ENCODE assay signal across 8 mouse cellular contexts in genomic region chr15:89429352-89430221, GRCm38 (mm10). TPM values are rescaled to one million over a fixed set of nuclear protein-coding genes. Genes with fewer than 3 reads are reported as not detected.
DNase-seq lines count a peak whose midpoint lies in the region; ATAC-seq and TF ChIP-seq lines count a peak whose summit lies in the region.

Gene C730034F03Rik, plus strand, starts transcription at chr15:89429589.
Gene Gm44502, minus strand, starts transcription at chr15:89429696.
Gene Chkb, minus strand, starts transcription at chr15:89429908.

- no peaks in the 10 kb centered on the region for H3K27me3 ChIP-seq in CH12.LX (replicated peaks)
- no peaks in the 10 kb centered on the region for H3K27me3 ChIP-seq in forebrain, embryonic 11.5 days (ENCODE audit: control insufficient read depth, insufficient read depth, low read length)
- H3K27me3 ChIP-seq in heart, embryonic 16.5 days (ENCODE audit: control insufficient read depth, insufficient read depth, low read length), result no peaks in the 10 kb centered on the region
- no peaks in the 10 kb centered on the region for H3K27me3 ChIP-seq in liver, embryonic 15.5 days
- H3K27me3 ChIP-seq in neural tube, embryonic 12.5 days (replicated peaks), result no peaks in the 10 kb centered on the region

- peak within 1 kb of the TSS; percentile 91 for H3K9ac ChIP-seq in CH12.LX (ENCODE audit: insufficient read depth, low read depth)
- peak within 1 kb of the TSS; percentile 79 for H3K9ac ChIP-seq in forebrain, embryonic 11.5 days (ENCODE audit: low read length)
- H3K9ac ChIP-seq in heart, embryonic 16.5 days (ENCODE audit: low read length), result peak within 1 kb of the TSS; percentile 86
- H3K9ac ChIP-seq in liver, embryonic 15.5 days, result peak within 1 kb of the TSS; percentile 84
- H3K9ac ChIP-seq in neural tube, embryonic 12.5 days, result peak within 1 kb of the TSS; percentile 73

- H3K4me1 ChIP-seq in CH12.LX (ENCODE audit: control insufficient read depth in 1 of 2, insufficient read depth in 2 of 2), result peaks cover 0 to 14% of the 10 kb centered on the region in 2 experiments; a peak in 2 of 4 replicates
- peaks cover 8% of the 10 kb centered on the region; the same call in 1 of the 2 replicates for H3K4me1 ChIP-seq in forebrain, embryonic 11.5 days (replicated peaks; ENCODE audit: control insufficient read depth, insufficient read depth, low read length)
- H3K4me1 ChIP-seq in heart, embryonic 16.5 days (ENCODE audit: control insufficient read depth, insufficient read depth, low read length), result peaks cover 21% of the 10 kb centered on the region
- H3K4me1 ChIP-seq in liver, embryonic 15.5 days (replicated peaks), result peaks cover 40% of the 10 kb centered on the region
- peaks cover 12% of the 10 kb centered on the region; the same call in 1 of the 2 replicates for H3K4me1 ChIP-seq in neural tube, embryonic 12.5 days

- peaks cover 12% of the 10 kb centered on the region for H3K79me2 ChIP-seq in CH12.LX (replicated peaks; ENCODE audit: control insufficient read depth, extremely low read depth, insufficient read depth, poor library complexity, severe bottlenecking)

- peak within 1 kb of the TSS; percentile 76 for H3K27ac ChIP-seq in CH12.LX (ENCODE audit: insufficient read depth, low read depth)
- H3K27ac ChIP-seq in forebrain, embryonic 11.5 days (ENCODE audit: low read depth, low read length), result peak within 1 kb of the TSS; percentile 93
- peak within 1 kb of the TSS; percentile 98 for H3K27ac ChIP-seq in heart, embryonic 16.5 days (ENCODE audit: low read length)
- H3K27ac ChIP-seq in liver, embryonic 15.5 days (replicated peaks), result peak within 1 kb of the TSS; percentile 100
- H3K27ac ChIP-seq in neural tube, embryonic 12.5 days, result peak within 1 kb of the TSS; percentile 94

- no peaks in the 10 kb centered on the region for H3K9me3 ChIP-seq in CH12.LX (replicated peaks; ENCODE audit: low read length)
- no peaks in the 10 kb centered on the region for H3K9me3 ChIP-seq in forebrain, embryonic 11.5 days (ENCODE audit: control insufficient read depth, low read length)
- H3K9me3 ChIP-seq in heart, embryonic 16.5 days (replicated peaks; ENCODE audit: control insufficient read depth, low read length), result no peaks in the 10 kb centered on the region
- H3K9me3 ChIP-seq in liver, embryonic 15.5 days (replicated peaks), result no peaks in the 10 kb centered on the region
- no peaks in the 10 kb centered on the region for H3K9me3 ChIP-seq in neural tube, embryonic 12.5 days

- ATAC-seq in forebrain, embryonic 11.5 days (replicated peaks; ENCODE audit: low FRiP score), result peak; percentile 93
- ATAC-seq in heart, embryonic 16.5 days (replicated peaks; ENCODE audit: extremely low read depth, insufficient read depth, low FRiP score), result peak; percentile 82
- ATAC-seq in liver, embryonic 15.5 days (ENCODE audit: insufficient read depth), result peak; percentile 94
- ATAC-seq in neural tube, embryonic 12.5 days (ENCODE audit: low FRiP score, low read depth), result peak; percentile 96

- peak within 1 kb of the TSS; percentile 79 to 90 (median 80) for H3K4me3 ChIP-seq in CH12.LX (replicated peaks in 1 of 3; ENCODE audit: low read depth in 2 of 3, low read length in 2 of 3, poor library complexity in 1 of 3)
- peak within 1 kb of the TSS; percentile 79 for H3K4me3 ChIP-seq in forebrain, embryonic 11.5 days (ENCODE audit: low read depth, low read length)
- H3K4me3 ChIP-seq in heart, embryonic 16.5 days (ENCODE audit: low read length), result peak within 1 kb of the TSS; percentile 67
- H3K4me3 ChIP-seq in liver, embryonic 15.5 days (replicated peaks), result peak within 1 kb of the TSS; percentile 85
- H3K4me3 ChIP-seq in neural tube, embryonic 12.5 days, result peak within 1 kb of the TSS; percentile 71

- peak; percentile 91 for DNase-seq in CH12.LX (ENCODE audit: extremely low read depth)
- DNase-seq in c-Kit-positive CD71-positive TER-119-negative erythroid progenitor cells, embryonic 14.5 days (ENCODE audit: low read depth), result peak; percentile 87
- peak; percentile 95 for DNase-seq in forebrain, embryonic 11.5 days (ENCODE audit: low spot score)
- peak; percentile 95 to 96 for DNase-seq in kidney, postnatal 36 days
- DNase-seq in telencephalon, adult 2 months (ENCODE audit: low read depth, low spot score), result peak; percentile 98

- TF ChIP-seq POLR2A in CH12.LX (IDR thresholded peaks at IDR 0.05; ENCODE audit: low read depth, low read length), result peak; percentile 92

- dilution Hi-C loops in CH12.LX (cut with MboI; ENCODE audit: extremely low pct_ligation_motif_present, extremely low pct_unique_long_range_greater_than_20kb, low sequenced_read_pairs), result no loop called here

- no peak for TF ChIP-seq CTCF in CH12.LX (conservative IDR thresholded peaks at IDR 0.05 in 1 of 2, IDR thresholded peaks at IDR 0.05 in 1 of 2; ENCODE audit: low read depth in 2 of 2, low read length in 2 of 2)

- WGBS in forebrain, embryonic 11.5 days, result under 1% methylated on average over 59 of the region's 70 CpGs
- WGBS in heart, embryonic 16.5 days, result under 1% methylated on average over 70 of the region's 70 CpGs
- WGBS in liver, embryonic 15.5 days (ENCODE audit: insufficient replicate concordance), result under 1% methylated on average over 70 of the region's 70 CpGs
- under 1% methylated on average over 70 of the region's 70 CpGs for WGBS in neural tube, embryonic 12.5 days

- H3K4me2 ChIP-seq in CH12.LX (ENCODE audit: insufficient read depth, low read depth, poor library complexity, severe bottlenecking), result peak within 1 kb of the TSS; percentile 85
- peak within 1 kb of the TSS; percentile 93 for H3K4me2 ChIP-seq in forebrain, embryonic 11.5 days (ENCODE audit: low read depth, low read length, severe bottlenecking)
- H3K4me2 ChIP-seq in heart, embryonic 16.5 days (ENCODE audit: low read depth, low read length), result peak within 1 kb of the TSS; percentile 69
- H3K4me2 ChIP-seq in liver, embryonic 15.5 days, result peak within 1 kb of the TSS; percentile 90
- peak within 1 kb of the TSS; percentile 88 for H3K4me2 ChIP-seq in neural tube, embryonic 12.5 days (replicated peaks)

- in situ Hi-C loops in CH12.LX (cut with MboI; ENCODE audit: low pct_ligation_motif_present, low pct_unique_long_range_greater_than_20kb, low sequenced_read_pairs), result loop anchor here (10.0 kb wide), 1 partner anchor 355 kb away; the partner anchor contains the start of gene Trabd

- no peak for TF ChIP-seq EP300 in CH12.LX (IDR thresholded peaks at IDR 0.05; ENCODE audit: low read length)

- no peak for TF ChIP-seq RAD21 in CH12.LX (IDR thresholded peaks at IDR 0.05; ENCODE audit: low read depth, low read length)

- H3K36me3 ChIP-seq in CH12.LX (replicated peaks in 1 of 2; ENCODE audit: control insufficient read depth in 1 of 2, insufficient read depth in 1 of 2, low read length in 1 of 2), result peaks cover 21 to 36% of the 10 kb centered on the region in 2 experiments
- no peaks in the 10 kb centered on the region; the same call in 1 of the 2 replicates for H3K36me3 ChIP-seq in forebrain, embryonic 11.5 days (ENCODE audit: control insufficient read depth, insufficient read depth, low read length)
- H3K36me3 ChIP-seq in heart, embryonic 16.5 days (ENCODE audit: control insufficient read depth, insufficient read depth), result peaks cover 15% of the 10 kb centered on the region
- H3K36me3 ChIP-seq in liver, embryonic 15.5 days (replicated peaks), result peaks cover 27% of the 10 kb centered on the region
- peaks cover 26% of the 10 kb centered on the region for H3K36me3 ChIP-seq in neural tube, embryonic 12.5 days

TF ChIP-seq in CH12.LX, 34 proteins besides CTCF, POLR2A, EP300 and RAD21 (continues in another document):
- TF ChIP-seq NELFE (IDR thresholded peaks at IDR 0.05; ENCODE audit: low read depth, low read length) (peak; percentile 81), JUND (conservative IDR thresholded peaks at IDR 0.05; ENCODE audit: low read depth, low read length) (no peak), ZKSCAN1 (IDR thresholded peaks at IDR 0.05; ENCODE audit: borderline replicate concordance, low read depth, low read length) (no peak), MXI1 (IDR thresholded peaks at IDR 0.05; ENCODE audit: low read depth, low read length) (peak; percentile 77), MEF2A (IDR thresholded peaks at IDR 0.05; ENCODE audit: borderline replicate concordance, low read depth, low read length) (no peak), NRF1 (IDR thresholded peaks at IDR 0.05; ENCODE audit: low read depth, low read length) (no peak; the same call in 1 of the 2 replicates), ZC3H11A (IDR thresholded peaks at IDR 0.05; ENCODE audit: low read depth, low read length) (no peak), RCOR1 (conservative IDR thresholded peaks at IDR 0.05; ENCODE audit: low read depth, low read length) (no peak), ZMIZ1 (IDR thresholded peaks at IDR 0.05; ENCODE audit: low read depth, low read length) (peak; percentile 90), ZNF384 (IDR thresholded peaks at IDR 0.05; ENCODE audit: low read depth, low read length) (no peak)

RNA-seq across cellular contexts. Expression of gene C730034F03Rik, which starts in this region (rescaled TPM):
- 3.6 and 6.3 TPM in 2 replicates for total RNA-seq in CH12.LX (2012; rRNA removed)
- total RNA-seq in CH12.LX (2014; rRNA removed), result 0.35 and 0.36 TPM in 2 replicates
- polyA plus RNA-seq in CH12.LX (2012; ENCODE audit: insufficient read length, low read depth), result 0.44 and 1.1 TPM in 2 replicates
- 3.5 and 6.0 TPM in 2 replicates for polyA plus RNA-seq in forebrain, embryonic 11.5 days (2014; fragmentation: Nextera tagmentation; extraction: Ambion mirVana)
- polyA plus RNA-seq in heart, embryonic 16.5 days (2015; fragmentation: Nextera tagmentation; extraction: Ambion mirVana), result 3.8 and 4.1 TPM in 2 replicates
- polyA plus RNA-seq in liver, embryonic 15.5 days (2015; fragmentation: Nextera tagmentation; extraction: Ambion mirVana), result 1.9 and 2.3 TPM in 2 replicates
- polyA plus RNA-seq in neural tube, embryonic 12.5 days (2016; fragmentation: Nextera tagmentation; extraction: Ambion mirVana), result 5.2 and 5.3 TPM in 2 replicates

RNA-seq across cellular contexts. Expression of gene Gm44502, which starts in this region (rescaled TPM):
- total RNA-seq in CH12.LX (2012; rRNA removed) (0.13 and 0.34 TPM in 2 replicates), CH12.LX (2014; rRNA removed) (0.15 TPM in 1 of 2 replicates, not detected in the other)
- 1.9 TPM in 1 of 2 replicates, not detected in the other for polyA plus RNA-seq in CH12.LX (2012; ENCODE audit: insufficient read length, low read depth)
- 0.40 TPM in 1 of 2 replicates, not detected in the other for polyA plus RNA-seq in forebrain, embryonic 11.5 days (2014; fragmentation: Nextera tagmentation; extraction: Ambion mirVana)
- polyA plus RNA-seq in heart, embryonic 16.5 days (2015; fragmentation: Nextera tagmentation; extraction: Ambion mirVana), result 0.19 and 0.35 TPM in 2 replicates
- polyA plus RNA-seq in liver, embryonic 15.5 days (2015; fragmentation: Nextera tagmentation; extraction: Ambion mirVana), result not detected in 2 replicates
- not detected in 2 replicates for polyA plus RNA-seq in neural tube, embryonic 12.5 days (2016; fragmentation: Nextera tagmentation; extraction: Ambion mirVana)

RNA-seq across cellular contexts. Expression of gene Chkb, which starts in this region (rescaled TPM):
- total RNA-seq in CH12.LX (2012; rRNA removed), result 24.0 and 26.4 TPM in 2 replicates
- total RNA-seq in CH12.LX (2014; rRNA removed), result 21.1 and 25.9 TPM in 2 replicates
- polyA plus RNA-seq in CH12.LX (2012; ENCODE audit: insufficient read length, low read depth), result 25.0 and 31.8 TPM in 2 replicates
- 54.5 and 56.0 TPM in 2 replicates for polyA plus RNA-seq in forebrain, embryonic 11.5 days (2014; fragmentation: Nextera tagmentation; extraction: Ambion mirVana)
- 80.5 and 84.9 TPM in 2 replicates for polyA plus RNA-seq in heart, embryonic 16.5 days (2015; fragmentation: Nextera tagmentation; extraction: Ambion mirVana)
- 26.2 and 27.0 TPM in 2 replicates for polyA plus RNA-seq in liver, embryonic 15.5 days (2015; fragmentation: Nextera tagmentation; extraction: Ambion mirVana)
- 79.3 and 80.1 TPM in 2 replicates for polyA plus RNA-seq in neural tube, embryonic 12.5 days (2016; fragmentation: Nextera tagmentation; extraction: Ambion mirVana)

Comparison
In these comparisons a context has a peak if more than half of its experiments do, and no peak if none do; other contexts are left out.
1. Peak in every context shown above with its lines: DNase-seq, ATAC-seq, H3K4me3 ChIP-seq and H3K27ac ChIP-seq.